Mouse (Mus musculus): ENCODE results near the gene Rhbdd3. TPM values are rescaled to one million over a fixed set of nuclear protein-coding genes. Genes with fewer than 3 reads are reported as not detected.

Gene Rhbdd3
- polyA plus RNA-seq, 1 experiment: 41.9 TPM

- TF ChIP-seq CTCF (IDR thresholded peaks at IDR 0.05; ENCODE audit: borderline replicate concordance, extremely low read depth, insufficient read depth, insufficient read length) (no peak), POLR2A (IDR thresholded peaks at IDR 0.05; ENCODE audit: borderline replicate concordance, extremely low read depth, insufficient read depth, insufficient read length, poor library complexity, severe bottlenecking) (no peak)
- DNase-seq (ENCODE audit: low read depth): no peak
These were observed 39.9 kb downstream of the Rhbdd3 start for GRCm38 (mm10) chr11:5138642-5139041.

- DNase-seq (ENCODE audit: low read depth): no peak
These were observed 40.6 kb downstream of the Rhbdd3 start for GRCm38 (mm10) chr11:5139372-5139771.

GRCm38 (mm10) chr11:5140619-5141018 is 41.9 kb downstream of the Rhbdd3 start:
- DNase-seq (ENCODE audit: low read depth): peak; percentile 56
- TF ChIP-seq POLR2A (IDR thresholded peaks at IDR 0.05; ENCODE audit: borderline replicate concordance, extremely low read depth, insufficient read depth, insufficient read length, poor library complexity, severe bottlenecking) (no peak), CTCF (IDR thresholded peaks at IDR 0.05; ENCODE audit: borderline replicate concordance, extremely low read depth, insufficient read depth, insufficient read length) (no peak)

More at GRCm38 (mm10) chr11:5139372-5139771, 40.6 kb downstream of the Rhbdd3 start:
- TF ChIP-seq CTCF (IDR thresholded peaks at IDR 0.05; ENCODE audit: borderline replicate concordance, extremely low read depth, insufficient read depth, insufficient read length) (no peak), POLR2A (IDR thresholded peaks at IDR 0.05; ENCODE audit: borderline replicate concordance, extremely low read depth, insufficient read depth, insufficient read length, poor library complexity, severe bottlenecking) (no peak)

- DNase-seq (ENCODE audit: low read depth): no peak
- TF ChIP-seq POLR2A (IDR thresholded peaks at IDR 0.05; ENCODE audit: borderline replicate concordance, extremely low read depth, insufficient read depth, insufficient read length, poor library complexity, severe bottlenecking) (no peak), CTCF (IDR thresholded peaks at IDR 0.05; ENCODE audit: borderline replicate concordance, extremely low read depth, insufficient read depth, insufficient read length) (no peak)
These were observed 42.5 kb downstream of the Rhbdd3 start for GRCm38 (mm10) chr11:5141252-5141651.

- no peak for DNase-seq (ENCODE audit: low read depth)
- TF ChIP-seq POLR2A (IDR thresholded peaks at IDR 0.05; ENCODE audit: borderline replicate concordance, extremely low read depth, insufficient read depth, insufficient read length, poor library complexity, severe bottlenecking) (no peak), CTCF (IDR thresholded peaks at IDR 0.05; ENCODE audit: borderline replicate concordance, extremely low read depth, insufficient read depth, insufficient read length) (no peak)
These were observed 43.2 kb downstream of the Rhbdd3 start for GRCm38 (mm10) chr11:5141965-5142364.

- TF ChIP-seq CTCF (IDR thresholded peaks at IDR 0.05; ENCODE audit: borderline replicate concordance, extremely low read depth, insufficient read depth, insufficient read length): no peak
- TF ChIP-seq POLR2A (IDR thresholded peaks at IDR 0.05; ENCODE audit: borderline replicate concordance, extremely low read depth, insufficient read depth, insufficient read length, poor library complexity, severe bottlenecking): no peak
- no peak for DNase-seq (ENCODE audit: low read depth)
These were observed 46.9 kb downstream of the Rhbdd3 start for GRCm38 (mm10) chr11:5145600-5145999.

GRCm38 (mm10) chr11:5149249-5149648 is 50.5 kb downstream of the Rhbdd3 start:
- TF ChIP-seq POLR2A (IDR thresholded peaks at IDR 0.05; ENCODE audit: borderline replicate concordance, extremely low read depth, insufficient read depth, insufficient read length, poor library complexity, severe bottlenecking) (no peak), CTCF (IDR thresholded peaks at IDR 0.05; ENCODE audit: borderline replicate concordance, extremely low read depth, insufficient read depth, insufficient read length) (no peak)

GRCm38 (mm10) chr11:5149955-5150354 is 51.2 kb downstream of the Rhbdd3 start:
- no peak for TF ChIP-seq POLR2A (IDR thresholded peaks at IDR 0.05; ENCODE audit: borderline replicate concordance, extremely low read depth, insufficient read depth, insufficient read length, poor library complexity, severe bottlenecking)
- TF ChIP-seq CTCF (IDR thresholded peaks at IDR 0.05; ENCODE audit: borderline replicate concordance, extremely low read depth, insufficient read depth, insufficient read length): no peak
- DNase-seq (ENCODE audit: low read depth): peak; percentile 73

More at GRCm38 (mm10) chr11:5149249-5149648, 50.5 kb downstream of the Rhbdd3 start:
- DNase-seq (ENCODE audit: low read depth): no peak

- DNase-seq (ENCODE audit: low read depth): no peak
- TF ChIP-seq CTCF (IDR thresholded peaks at IDR 0.05; ENCODE audit: borderline replicate concordance, extremely low read depth, insufficient read depth, insufficient read length) (no peak), POLR2A (IDR thresholded peaks at IDR 0.05; ENCODE audit: borderline replicate concordance, extremely low read depth, insufficient read depth, insufficient read length, poor library complexity, severe bottlenecking) (no peak)
These were observed 51.9 kb downstream of the Rhbdd3 start for GRCm38 (mm10) chr11:5150416-5151246.

GRCm38 (mm10) chr11:5151247-5151630 is 52.5 kb downstream of the Rhbdd3 start:
- TF ChIP-seq POLR2A (IDR thresholded peaks at IDR 0.05; ENCODE audit: borderline replicate concordance, extremely low read depth, insufficient read depth, insufficient read length, poor library complexity, severe bottlenecking) (no peak), CTCF (IDR thresholded peaks at IDR 0.05; ENCODE audit: borderline replicate concordance, extremely low read depth, insufficient read depth, insufficient read length) (no peak)
- DNase-seq (ENCODE audit: low read depth): no peak

GRCm38 (mm10) chr11:5151680-5152337 is 53.1 kb downstream of the Rhbdd3 start, which contains the start of gene Emid1:
Emid1 (minus strand) TSS chr11:5152257.
- no peak for DNase-seq (ENCODE audit: low read depth)
- 0 out of 2 replicates have a peak, but pooled peaks have one; percentile 30 for TF ChIP-seq POLR2A (IDR thresholded peaks at IDR 0.05; ENCODE audit: borderline replicate concordance, extremely low read depth, insufficient read depth, insufficient read length, poor library complexity, severe bottlenecking)
- TF ChIP-seq CTCF (IDR thresholded peaks at IDR 0.05; ENCODE audit: borderline replicate concordance, extremely low read depth, insufficient read depth, insufficient read length): no peak

Measured in brain, embryonic 14.5 days (tissue).